Mouse (Mus musculus) forebrain, embryonic 14.5 days (tissue): Measurements from ENCODE around the gene Hist1h3h. TPM values are rescaled to one million over a fixed set of nuclear protein-coding genes. Genes with fewer than 3 reads are reported as not detected.
"Not testable (repeated sequence)": the region's sequence is repeated elsewhere in the genome, so short reads cannot be mapped to it uniquely, and the experiment has no call there.

Experiments
- ATAC-seq: fragments of 200-750 bp; cut with Nextera tagmentation; 2 replicates; pipeline ENCODE4 v1.8.0; 2017; ENCODE audit warnings: mild to moderate bottlenecking, moderate library complexity
- DNase-seq: peaks from one replicate; pipeline ENCODE4 v3.0.0-alpha.2; 2015; ENCODE audit warnings: low spot score
- H3K27ac ChIP-seq: fragments of 300-500 bp; sonication (generic); 2 replicates; pipeline ENCODE4 v1.5.1; 2014; ENCODE audit warnings: low read depth, mild to moderate bottlenecking, control low read depth, low read length, moderate library complexity
- H3K27me3 ChIP-seq: fragments of 300-500 bp; sonication (generic); replicated peaks from 2 replicates; pipeline ENCODE4 v1.6.1; 2014; ENCODE audit warnings: low read length, control low read depth, mixed read lengths; ENCODE audit not compliant: control insufficient read depth, insufficient read depth
- H3K36me3 ChIP-seq: fragments of 300-500 bp; sonication (generic); 2 replicates; pipeline ENCODE4 v1.6.1; 2014; ENCODE audit warnings: low read length, control low read depth; ENCODE audit not compliant: control insufficient read depth, insufficient read depth
- H3K4me1 ChIP-seq: fragments of 300-500 bp; sonication (generic); 2 replicates; pipeline ENCODE4 v1.6.1; 2014; ENCODE audit warnings: antibody characterized with exemption, low read length, control low read depth; ENCODE audit not compliant: control insufficient read depth, insufficient read depth
- H3K4me2 ChIP-seq: fragments of 300-500 bp; sonication (generic); 2 replicates; pipeline ENCODE4 v1.6.1; 2014; ENCODE audit warnings: mild to moderate bottlenecking, control low read depth, low read length
- H3K4me3 ChIP-seq: fragments of 300-500 bp; sonication (generic); 2 replicates; pipeline ENCODE4 v1.5.1; 2014; ENCODE audit warnings: low read depth, low read length, control low read depth
- H3K9ac ChIP-seq: fragments of 300-500 bp; sonication (generic); 2 replicates; pipeline ENCODE4 v1.6.1; 2014; ENCODE audit warnings: mild to moderate bottlenecking, low read length, control low read depth, moderate library complexity
- H3K9me3 ChIP-seq: fragments of 300-500 bp; sonication (generic); replicated peaks from 2 replicates; pipeline ENCODE4 v1.6.1; 2016; ENCODE audit warnings: low read length, control low read depth, mixed read lengths; ENCODE audit not compliant: control insufficient read depth
- WGBS: fragments of 180-500 bp; shearing (Covaris S2); extraction: QIAGEN DNeasy Blood & Tissue Kit; methylation state at CpG from one replicate; pipeline ENCODE4 v1.1.7; 2014; 5-methylcytosine and 5-hydroxymethylcytosine counted together
- polyA plus RNA-seq: library from polyadenylated mRNA; unstranded; fragments of >200 nt; fragmentation: Nextera tagmentation; extraction: Ambion mirVana; gene quantifications from 2 replicates; pipeline ENCODE4 v1.2.1, GENCODE M21; 2014

The Hist1h3h gene
- polyA plus RNA-seq, 1 experiment from 2014 or later, result 7.3 TPM

DNA sequence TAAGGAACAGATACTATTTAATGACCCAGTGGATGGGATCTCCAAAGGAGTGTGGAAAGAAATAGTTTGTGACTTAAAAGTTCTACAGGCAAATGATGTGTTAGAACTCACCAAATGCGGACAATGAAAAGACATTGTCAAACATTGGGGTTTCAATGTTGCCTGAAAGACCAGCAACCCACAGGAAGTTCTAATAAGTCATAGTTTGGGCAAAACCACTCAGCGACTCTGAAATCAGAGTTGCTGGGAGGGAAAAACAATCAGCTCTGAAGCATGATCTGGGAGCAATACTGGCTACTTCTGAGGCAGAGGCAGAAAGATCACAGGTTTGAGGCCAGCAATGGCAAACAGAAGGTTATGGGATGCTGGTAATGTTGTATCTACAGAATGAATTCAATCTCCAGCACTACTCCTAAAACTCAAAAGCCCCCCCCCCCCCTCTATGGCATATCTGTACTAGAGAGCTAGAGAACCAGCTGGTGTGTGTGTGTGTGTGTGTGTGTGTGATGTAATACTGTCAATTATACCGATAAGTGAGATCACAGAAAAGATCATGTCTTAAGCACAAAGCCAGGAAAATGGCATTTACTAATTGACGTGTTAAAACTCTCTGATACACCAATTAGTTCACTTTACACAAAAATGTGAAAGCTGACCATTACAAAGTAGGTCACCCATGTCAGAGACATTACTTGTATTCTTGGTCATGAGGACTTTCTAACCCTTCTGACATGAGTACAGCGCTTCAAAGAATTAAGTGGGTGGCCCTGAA lies 32.1 kb downstream of the Hist1h3h start:
- no peak for ATAC-seq
- Histone ChIP-seq H3K27ac (peak overlapping the region; percentile 91), H3K4me1 (peaks cover 26% of the 10 kb centered on the region), H3K9me3 (no peaks in the 10 kb centered on the region), H3K9ac (peak overlapping the region; percentile 70), H3K4me3 (peak overlapping the region; percentile 54), H3K27me3 (no peaks in the 10 kb centered on the region), H3K4me2 (peak overlapping the region; percentile 83), H3K36me3 (no peaks in the 10 kb centered on the region)
- peak; percentile 66 for DNase-seq
- 3% methylated on average over 5 of the region's 5 CpGs for WGBS

DNA sequence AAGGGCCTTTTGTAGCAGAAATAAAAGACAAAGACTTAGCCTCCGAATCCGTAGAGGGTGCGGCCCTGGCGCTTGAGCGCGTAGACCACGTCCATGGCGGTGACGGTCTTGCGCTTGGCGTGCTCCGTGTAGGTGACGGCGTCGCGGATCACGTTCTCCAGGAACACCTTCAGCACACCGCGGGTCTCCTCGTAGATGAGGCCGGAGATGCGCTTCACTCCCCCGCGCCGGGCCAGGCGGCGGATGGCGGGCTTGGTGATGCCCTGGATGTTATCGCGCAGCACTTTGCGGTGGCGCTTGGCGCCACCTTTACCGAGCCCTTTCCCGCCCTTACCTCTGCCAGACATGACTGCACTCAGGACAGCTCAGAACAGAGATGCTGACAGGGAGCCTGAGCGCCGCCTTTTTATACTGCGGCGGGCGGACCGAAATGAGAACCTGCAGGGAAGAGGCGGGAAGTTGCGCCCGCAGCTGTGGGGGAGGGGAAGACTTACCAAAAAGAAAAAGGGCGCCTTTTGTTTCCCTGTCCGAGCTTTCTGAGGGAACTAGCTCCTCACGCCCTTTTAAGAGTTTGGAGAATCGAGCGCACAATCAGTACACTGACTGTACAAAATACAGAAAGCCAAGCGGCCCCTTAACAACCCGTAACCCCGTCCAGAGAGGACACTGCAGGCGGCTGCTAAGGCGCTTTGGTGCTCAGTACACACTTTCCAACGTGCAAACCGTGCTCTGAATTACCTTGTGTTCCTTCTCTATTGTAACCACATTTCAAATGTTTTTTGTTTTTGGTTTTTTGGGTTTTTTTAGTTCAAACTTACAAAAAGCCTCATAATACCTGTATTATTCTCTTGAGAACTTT lies 32.9 kb downstream of the Hist1h3h start, which contains the start of gene Hist1h4k:
Gene Hist1h4k (minus strand): TSS at position 347 of the 859 bp plus-strand sequence.
- H3K9ac ChIP-seq, result peak within 1 kb of the TSS; percentile 70
- peak within 1 kb of the TSS; percentile 54 for H3K4me3 ChIP-seq
- not testable (repeated sequence) for H3K36me3 ChIP-seq, H3K27me3 ChIP-seq, H3K9me3 ChIP-seq
- peak; percentile 96 for DNase-seq
- H3K4me2 ChIP-seq, result peak within 1 kb of the TSS; percentile 83
- WGBS, result under 1% methylated on average over 39 of the region's 56 CpGs
- peaks cover 26% of the 10 kb centered on the region for H3K4me1 ChIP-seq
- ATAC-seq, result peak; percentile 85
- peak within 1 kb of the TSS; percentile 91 for H3K27ac ChIP-seq

DNA sequence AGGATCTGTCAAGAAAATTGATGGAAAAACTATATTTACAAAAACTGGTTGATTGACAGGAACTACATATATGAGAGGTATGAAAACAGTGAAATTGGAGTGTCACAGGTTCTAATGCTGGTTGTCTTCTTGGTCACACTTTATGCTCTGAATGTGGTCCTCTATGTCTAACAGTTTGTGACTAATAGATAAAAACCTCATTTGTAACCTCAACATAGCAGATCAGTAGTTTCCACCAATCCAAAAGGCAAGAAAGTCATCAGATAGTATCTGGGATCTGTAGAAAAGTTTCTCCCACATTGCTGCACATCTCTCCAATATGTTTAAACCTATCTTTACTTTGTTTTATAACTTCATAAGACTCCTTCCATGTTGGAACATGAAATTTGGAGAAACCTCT lies 34.0 kb downstream of the Hist1h3h start:
- Histone ChIP-seq H3K36me3 (no peaks in the 10 kb centered on the region), H3K4me2 (no peak overlapping the region), H3K4me3 (no peak overlapping the region), H3K9me3 (no peaks in the 10 kb centered on the region), H3K27ac (peak overlapping the region; percentile 91; the same call in 1 of the 2 replicates), H3K9ac (no peak overlapping the region), H3K27me3 (no peaks in the 10 kb centered on the region), H3K4me1 (peaks cover 26% of the 10 kb centered on the region)
- DNase-seq (no peak), ATAC-seq (no peak)

GRCm38 (mm10) chr13:21751827-21752226 lies 34.4 kb downstream of the Hist1h3h start:
- 76% methylated on average over 3 of the region's 3 CpGs for WGBS
- ATAC-seq (no peak), DNase-seq (no peak)
- Histone ChIP-seq H3K27ac (peak overlapping the region; percentile 91), H3K9me3 (no peaks in the 10 kb centered on the region), H3K9ac (no peak overlapping the region), H3K4me2 (peak overlapping the region; percentile 77; the same call in 1 of the 2 replicates), H3K4me1 (peaks cover 26% of the 10 kb centered on the region), H3K36me3 (no peaks in the 10 kb centered on the region), H3K27me3 (no peaks in the 10 kb centered on the region), H3K4me3 (no peak overlapping the region)

GRCm38 (mm10) chr13:21752356-21752755 lies 34.9 kb downstream of the Hist1h3h start:
- Histone ChIP-seq H3K9me3 (no peaks in the 10 kb centered on the region), H3K4me3 (no peak overlapping the region), H3K27me3 (no peaks in the 10 kb centered on the region), H3K36me3 (no peaks in the 10 kb centered on the region), H3K9ac (peak overlapping the region; percentile 18; the same call in 1 of the 2 replicates), H3K4me2 (peak overlapping the region; percentile 77), H3K4me1 (peaks cover 24% of the 10 kb centered on the region), H3K27ac (peak overlapping the region; percentile 91)
- DNase-seq, result no peak
- ATAC-seq, result no peak
- WGBS, result 42% methylated on average over 3 of the region's 3 CpGs

DNA sequence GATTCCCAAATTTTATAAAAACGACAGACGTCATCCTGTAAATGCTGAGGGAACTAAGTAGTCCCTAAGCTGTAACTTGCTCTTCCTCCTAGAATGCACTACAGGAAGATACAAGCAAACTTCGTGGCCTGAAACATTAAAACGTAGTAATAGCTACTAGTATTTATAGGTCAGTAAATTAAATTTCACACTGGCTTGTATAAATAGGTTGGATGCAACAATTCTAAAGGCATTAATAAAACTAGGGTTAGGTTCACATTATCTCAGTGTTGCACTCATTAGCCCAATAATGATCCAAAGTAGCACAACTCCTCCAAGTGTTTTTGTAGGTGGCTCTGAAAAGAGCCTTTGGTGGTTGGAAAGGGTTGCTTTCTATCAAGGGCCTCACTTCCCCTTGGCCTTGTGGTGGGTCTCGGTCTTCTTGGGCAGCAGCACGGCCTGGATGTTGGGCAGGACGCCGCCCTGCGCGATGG lies 35.6 kb downstream of the Hist1h3h start:
- no peaks in the 10 kb centered on the region for H3K36me3 ChIP-seq
- DNase-seq, result peak; percentile 24
- peak overlapping the region; percentile 77 for H3K4me2 ChIP-seq
- H3K9ac ChIP-seq, result peak overlapping the region; percentile 68
- peaks cover 21% of the 10 kb centered on the region for H3K4me1 ChIP-seq
- H3K27ac ChIP-seq, result peak overlapping the region; percentile 91
- no peak for ATAC-seq
- H3K4me3 ChIP-seq, result peak overlapping the region; percentile 39
- no peaks in the 10 kb centered on the region for H3K27me3 ChIP-seq
- WGBS, result under 1% methylated on average over 10 of the region's 10 CpGs
- H3K9me3 ChIP-seq, result no peaks in the 10 kb centered on the region

DNA sequence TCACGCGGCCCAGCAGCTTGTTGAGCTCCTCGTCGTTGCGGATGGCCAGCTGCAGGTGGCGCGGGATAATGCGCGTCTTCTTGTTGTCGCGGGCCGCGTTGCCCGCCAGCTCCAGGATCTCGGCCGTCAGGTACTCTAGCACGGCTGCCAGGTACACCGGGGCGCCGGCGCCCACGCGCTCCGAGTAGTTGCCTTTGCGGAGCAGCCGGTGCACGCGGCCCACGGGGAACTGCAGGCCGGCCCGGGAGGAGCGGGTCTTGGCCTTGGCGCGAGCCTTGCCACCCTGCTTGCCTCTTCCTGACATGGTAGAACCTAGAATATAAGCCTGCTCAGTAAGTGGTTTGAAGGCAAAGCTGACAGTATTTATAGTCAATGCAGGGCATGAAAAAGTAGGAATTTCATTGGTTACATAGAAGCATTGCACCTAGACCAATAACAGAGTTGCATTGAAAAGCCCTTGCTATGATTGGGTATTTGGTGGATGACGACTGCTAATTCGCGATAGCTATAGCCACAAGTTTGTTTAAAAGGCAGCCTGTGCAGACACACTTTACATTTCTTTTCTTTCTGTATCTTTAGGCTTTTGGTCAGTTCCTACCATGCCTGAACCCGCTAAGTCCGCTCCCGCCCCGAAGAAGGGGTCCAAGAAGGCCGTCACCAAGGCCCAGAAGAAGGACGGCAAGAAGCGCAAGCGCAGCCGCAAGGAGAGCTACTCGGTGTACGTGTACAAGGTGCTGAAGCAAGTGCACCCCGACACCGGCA lies 36.2 kb downstream of the Hist1h3h start, which contains the start of the genes Hist1h2ak and Hist1h2bn:
Gene Hist1h2ak (minus strand): TSS at position 304 of the 762 bp plus-strand sequence.
Gene Hist1h2bn (plus strand): TSS at position 600 of the 762 bp plus-strand sequence.
- peak; percentile 99 for DNase-seq
- ATAC-seq, result peak; percentile 94
- not testable (repeated sequence) for H3K27me3 ChIP-seq, H3K9me3 ChIP-seq, H3K36me3 ChIP-seq
- Histone ChIP-seq H3K27ac (peak within 1 kb of the TSS; percentile 91), H3K4me2 (peak within 1 kb of the TSS; percentile 77), H3K4me1 (peaks cover 17% of the 10 kb centered on the region), H3K9ac (peak within 1 kb of the TSS; percentile 68), H3K4me3 (peak within 1 kb of the TSS; percentile 39)
- whole genome bisulfite sequencing, result 0% methylated on average over 38 of the region's 50 CpGs

DNA sequence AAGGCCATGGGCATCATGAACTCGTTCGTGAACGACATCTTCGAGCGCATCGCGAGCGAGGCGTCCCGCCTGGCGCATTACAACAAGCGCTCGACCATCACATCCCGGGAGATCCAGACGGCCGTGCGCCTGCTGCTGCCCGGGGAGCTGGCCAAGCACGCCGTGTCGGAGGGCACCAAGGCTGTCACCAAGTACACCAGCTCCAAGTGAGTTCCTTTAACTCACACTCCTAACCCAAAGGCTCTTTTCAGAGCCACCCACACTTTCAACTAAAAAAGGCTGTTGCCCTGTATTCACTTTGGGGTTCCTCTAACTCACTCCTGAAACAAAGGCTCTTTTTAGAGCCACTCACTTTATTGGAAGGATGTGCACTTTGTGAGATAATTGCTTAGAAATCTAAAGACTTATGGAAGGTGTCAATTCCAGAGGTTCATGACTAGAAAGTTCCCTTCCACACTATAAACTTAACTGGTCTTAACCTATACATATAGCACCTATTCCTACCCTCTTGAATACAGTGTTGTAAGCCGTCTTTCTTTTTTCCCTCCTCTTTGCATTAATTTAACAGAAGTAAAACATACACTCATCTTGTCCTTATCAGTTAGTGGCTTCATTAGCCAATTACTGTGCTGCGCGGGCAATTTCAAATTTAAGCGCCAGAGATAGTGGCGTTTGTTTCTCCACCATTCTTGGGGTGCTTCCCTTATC lies 37.0 kb downstream of the Hist1h3h start:
- Histone ChIP-seq H3K9ac (peak overlapping the region; percentile 64), H3K4me3 (peak overlapping the region; percentile 39), H3K4me2 (peak overlapping the region; percentile 77), H3K27ac (peak overlapping the region; percentile 86)
- not testable (repeated sequence) for H3K27me3 ChIP-seq, H3K4me1 ChIP-seq, H3K36me3 ChIP-seq, H3K9me3 ChIP-seq, ATAC-seq
- peak; percentile 78 for DNase-seq
- 0% methylated on average over 21 of the region's 26 CpGs for WGBS
